Mouse (Mus musculus): Measurements from ENCODE around the gene Jade1.

Jade1 gene

DNA sequence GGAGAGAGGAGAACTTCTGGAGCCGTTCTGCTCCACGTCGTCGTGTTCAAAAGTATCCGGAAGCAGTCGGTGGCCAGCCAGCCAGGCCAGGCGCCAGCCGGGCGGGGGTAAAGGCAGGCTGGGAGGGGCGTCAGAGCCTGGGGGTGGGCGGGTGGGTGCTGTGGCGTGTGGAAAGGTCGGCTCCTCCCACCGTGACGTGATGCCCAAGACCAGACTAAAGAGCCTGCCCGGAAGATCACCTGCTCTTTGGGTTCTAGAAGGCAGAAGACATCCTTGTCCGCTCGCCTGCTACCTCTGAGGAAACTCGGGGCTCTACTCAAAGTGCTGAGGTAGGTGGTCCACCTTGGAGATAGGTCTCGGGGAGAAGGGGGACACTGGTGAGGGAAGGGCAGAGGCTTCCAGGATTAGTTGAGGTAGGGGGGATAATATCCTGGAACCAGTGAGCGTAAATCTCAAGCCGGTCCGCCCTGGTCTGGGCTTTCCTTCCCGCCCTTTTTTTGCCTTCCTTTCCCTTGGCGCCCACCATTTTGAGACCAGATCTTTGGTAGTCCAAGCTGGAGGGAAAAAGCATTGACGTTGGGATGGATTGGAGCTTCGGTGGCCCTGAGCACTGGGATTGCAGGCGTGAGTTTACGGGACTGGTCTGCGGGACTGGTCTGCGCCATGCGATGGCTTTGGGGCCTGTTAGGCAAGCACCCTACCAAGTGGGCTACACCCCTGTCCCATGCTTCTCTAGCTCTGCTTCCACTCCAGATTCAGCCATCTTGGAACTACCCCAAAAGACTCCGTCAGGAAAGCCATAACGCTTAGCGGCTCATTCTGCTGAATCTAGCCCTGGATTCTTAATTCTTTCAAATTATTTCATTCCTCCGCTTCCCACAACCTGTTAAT is at the start of gene Jade1:
Gene Jade1, plus strand, starts transcription at position 241 of the 891 bp plus-strand sequence.
- DNase-seq, result no peak

DNA sequence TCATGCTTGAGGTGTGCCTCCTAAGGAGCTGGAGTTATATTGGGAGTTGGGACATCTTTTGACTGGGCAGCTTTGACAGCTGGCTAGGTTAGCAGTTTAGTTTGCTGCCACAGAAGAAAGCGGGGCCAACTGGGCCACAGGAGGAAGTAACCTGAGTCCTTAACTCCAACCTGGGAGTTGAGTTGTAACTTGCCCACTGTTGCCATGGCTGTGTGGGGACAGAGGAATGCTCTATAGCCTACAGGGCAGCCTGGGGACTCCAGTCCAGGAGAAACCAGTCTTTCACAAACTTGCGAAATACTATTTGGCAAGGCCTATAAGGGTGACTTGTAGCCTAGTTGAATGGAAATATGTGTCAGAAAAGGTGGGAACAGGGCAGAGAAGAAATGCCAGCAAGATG is 46.1 kb upstream of the Jade1 start:
- DNase-seq, result no peak

DNA sequence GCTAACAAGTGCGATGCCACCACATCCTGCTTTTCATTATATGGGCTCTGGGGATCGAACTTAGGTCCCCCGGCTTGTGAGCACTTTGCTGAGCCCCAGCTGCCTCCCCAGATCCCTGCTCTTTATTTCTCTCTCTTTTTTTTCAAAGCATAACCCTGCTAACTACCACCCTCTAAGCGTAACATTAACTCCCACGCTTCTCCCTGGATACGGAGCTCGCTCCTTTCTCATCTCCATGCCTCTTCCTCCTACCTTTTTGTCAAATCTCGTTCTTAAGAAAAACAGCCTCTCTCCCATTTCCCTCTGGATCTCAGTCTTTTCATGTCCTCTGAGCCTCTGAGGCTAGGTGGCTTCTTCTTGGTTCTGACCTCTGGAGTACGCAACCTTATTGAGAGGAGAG is 45.3 kb upstream of the Jade1 start:
- no peak for DNase-seq

DNA sequence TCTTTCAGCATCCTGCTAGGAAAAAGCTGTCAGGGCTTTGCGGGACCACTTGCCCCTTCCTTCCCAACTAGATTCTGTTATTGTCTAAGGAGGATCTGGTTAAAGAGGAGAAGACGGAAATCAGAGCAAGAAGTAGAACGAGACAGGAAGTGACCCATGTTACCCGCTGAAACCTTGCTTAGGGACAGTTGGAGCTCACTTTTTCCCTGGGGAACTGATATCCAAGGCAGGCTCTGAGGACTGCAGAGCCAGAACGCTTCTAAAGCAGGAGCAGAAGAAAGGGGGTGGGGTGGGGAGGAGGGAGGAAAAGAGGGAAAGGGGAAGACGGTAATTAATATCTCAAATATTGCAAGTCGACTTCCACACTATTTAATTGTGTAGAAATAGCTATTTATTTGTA is 44.8 kb upstream of the Jade1 start:
- DNase-seq, result no peak

DNA sequence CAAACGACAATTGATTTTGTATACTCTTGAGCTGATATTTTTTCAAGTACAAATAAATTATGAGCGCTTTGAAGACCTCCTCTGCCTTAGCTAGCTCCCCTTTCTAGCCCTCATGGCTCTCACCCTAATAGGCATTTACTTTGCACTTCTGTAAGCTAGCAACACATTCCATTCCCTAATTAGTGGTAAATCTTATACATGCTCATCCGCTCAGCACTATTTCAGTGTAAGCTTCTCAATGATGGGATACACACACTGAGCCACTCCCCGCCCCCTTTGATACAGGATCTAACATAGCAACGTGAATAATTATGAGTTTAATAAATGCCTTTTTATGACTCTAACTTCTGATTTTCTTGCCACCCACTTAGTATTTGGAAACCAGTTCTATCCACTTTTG is 41.5 kb upstream of the Jade1 start:
- DNase-seq, result no peak

DNA sequence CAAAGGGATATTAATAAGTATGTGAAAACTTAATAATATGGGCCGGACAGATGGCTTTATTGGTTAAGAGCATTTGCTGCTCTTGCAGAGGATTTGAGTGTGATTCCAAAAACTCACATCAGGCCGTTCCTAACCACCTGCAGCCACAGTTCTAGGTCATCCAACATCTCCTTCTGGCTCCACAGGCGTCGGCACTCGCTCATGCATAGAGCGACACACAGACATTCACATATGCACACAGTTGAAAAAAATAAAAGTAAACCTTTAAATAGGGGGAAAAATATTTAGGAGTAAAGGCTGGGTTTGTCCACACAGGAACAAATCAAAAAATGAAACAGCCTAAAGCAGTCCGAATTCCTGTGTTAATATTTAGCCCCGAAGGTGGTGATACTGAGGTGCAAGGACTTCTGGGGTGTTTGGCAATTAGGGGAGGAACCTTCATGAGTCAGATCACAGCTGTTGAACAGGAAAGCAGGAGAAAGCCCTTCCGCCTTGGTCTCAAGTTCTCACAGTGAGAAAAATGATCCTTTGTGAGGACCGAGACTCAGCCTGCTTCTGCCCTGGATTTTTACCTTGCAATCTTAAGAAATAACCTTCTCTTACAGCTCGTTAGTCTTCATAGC is 40.7 kb upstream of the Jade1 start:
- no peak for DNase-seq

DNA sequence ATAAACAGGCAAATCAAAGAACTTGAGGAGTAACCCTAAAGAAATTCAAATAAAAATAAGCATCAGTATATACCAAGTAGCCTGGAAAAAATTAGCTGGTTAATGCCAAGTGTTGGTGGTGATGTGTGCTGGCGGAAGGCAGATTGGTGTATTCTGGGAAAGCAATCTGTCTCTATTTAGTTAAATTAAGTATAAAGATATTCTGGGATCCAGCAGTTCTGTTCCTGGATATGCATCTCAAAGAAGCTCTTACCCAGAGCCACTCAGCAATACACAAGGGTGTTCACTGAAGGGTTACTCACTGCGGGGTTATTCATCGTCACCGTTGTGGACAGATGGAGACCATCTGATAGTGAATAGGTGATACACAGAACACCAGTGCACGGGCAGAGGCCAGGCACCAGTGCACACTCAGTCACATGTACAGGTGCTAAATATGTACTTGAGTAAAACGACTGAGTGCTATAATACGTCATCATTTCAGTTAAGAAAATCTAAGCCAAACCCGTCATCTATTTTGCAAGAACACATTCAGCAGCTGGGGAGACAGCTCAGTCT is 38.5 kb upstream of the Jade1 start:
- no peak for DNase-seq

DNA sequence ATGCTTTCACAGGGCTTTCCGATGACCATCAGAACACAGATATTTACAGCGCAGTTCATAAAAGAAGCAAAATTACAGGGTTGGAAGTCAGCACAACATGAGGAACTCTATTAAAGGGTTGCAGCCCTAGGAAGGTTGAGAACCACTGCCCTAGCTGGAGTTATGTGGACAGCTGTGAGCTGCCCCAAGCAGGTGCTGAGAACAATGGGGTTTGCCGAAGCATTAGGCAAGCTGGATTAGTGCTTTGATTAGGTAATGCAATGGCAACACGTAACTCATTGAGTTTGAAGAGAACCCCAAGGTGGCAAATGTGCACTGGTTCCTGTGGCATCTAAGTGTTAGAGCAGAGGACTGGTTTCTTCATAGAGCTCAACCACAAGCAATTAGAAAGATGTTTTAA is 34.6 kb upstream of the Jade1 start:
- DNase-seq, result no peak

DNA sequence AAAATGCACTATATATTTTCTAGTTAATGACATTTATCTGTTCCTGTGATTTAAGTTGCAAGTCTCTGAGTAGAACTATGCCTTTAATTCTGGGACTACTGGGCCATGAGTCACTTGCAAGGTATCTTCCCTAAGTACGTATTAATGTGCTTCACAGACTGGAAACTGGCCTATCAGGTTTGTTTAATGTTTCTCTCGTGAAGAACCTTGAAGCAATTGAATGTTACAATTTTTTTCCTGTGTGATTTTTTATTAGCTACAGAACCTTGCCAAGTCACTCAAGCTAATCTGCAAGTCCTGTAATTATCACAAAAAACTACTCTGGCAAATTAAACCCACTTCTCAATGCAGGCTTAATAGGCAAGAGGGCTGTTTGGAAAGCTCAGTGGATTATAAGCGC is 33.8 kb upstream of the Jade1 start:
- DNase-seq, result no peak

DNA sequence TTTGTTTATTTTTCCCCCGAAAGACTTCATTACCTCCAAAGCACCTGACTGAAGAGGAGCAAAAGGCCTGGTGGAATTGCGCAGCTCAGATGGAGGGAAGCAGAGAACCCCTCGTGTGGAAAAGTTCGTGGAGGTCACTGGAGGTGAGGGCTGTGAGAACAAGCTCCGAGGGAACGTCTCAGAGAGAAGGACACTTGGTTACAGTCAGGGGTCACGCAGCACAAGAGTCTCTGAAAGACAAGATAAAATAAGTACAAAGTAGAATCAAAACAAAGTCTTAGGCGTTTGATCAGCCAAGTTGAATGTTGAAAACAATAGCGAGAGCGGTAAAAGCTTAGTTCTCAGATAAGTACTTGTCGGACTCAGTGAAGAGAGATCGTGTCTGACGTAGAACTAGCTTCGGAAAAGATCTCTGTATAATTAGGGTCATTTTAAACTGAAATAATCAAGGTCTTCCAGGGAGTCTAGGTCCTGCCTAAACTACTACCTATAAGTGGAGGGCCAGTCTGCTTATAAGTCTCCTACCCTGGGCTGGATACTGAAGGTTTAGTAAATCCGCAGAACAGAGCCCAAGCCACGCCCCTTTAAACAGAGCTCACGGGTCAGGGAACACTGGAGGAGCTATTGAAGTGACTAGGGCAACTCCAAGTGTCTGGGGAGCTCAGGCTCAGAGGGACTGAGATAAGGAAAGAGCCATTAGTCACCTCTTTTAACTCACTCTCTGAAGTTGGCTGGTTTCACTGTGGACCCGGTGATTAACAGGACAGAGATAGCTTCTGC is 33.1 kb upstream of the Jade1 start:
- DNase-seq, result no peak

DNA sequence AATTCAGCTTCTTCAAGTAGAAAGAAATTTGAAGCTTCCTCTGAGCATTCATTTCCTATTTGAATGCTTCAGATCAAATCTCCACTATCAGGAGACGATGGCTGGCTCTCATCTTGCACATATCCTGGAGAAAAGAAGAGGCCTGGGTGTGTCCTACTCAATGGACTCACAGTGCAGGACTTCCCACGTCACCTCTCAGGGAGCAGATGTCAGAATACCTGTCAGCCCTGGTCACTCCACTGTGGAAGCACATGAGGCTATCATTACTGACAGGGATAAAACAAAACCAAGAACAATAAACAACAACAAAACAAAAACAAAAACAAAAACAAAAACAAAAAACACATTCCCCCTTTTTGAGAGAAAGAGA is 32.5 kb upstream of the Jade1 start:
- no peak for DNase-seq

DNA sequence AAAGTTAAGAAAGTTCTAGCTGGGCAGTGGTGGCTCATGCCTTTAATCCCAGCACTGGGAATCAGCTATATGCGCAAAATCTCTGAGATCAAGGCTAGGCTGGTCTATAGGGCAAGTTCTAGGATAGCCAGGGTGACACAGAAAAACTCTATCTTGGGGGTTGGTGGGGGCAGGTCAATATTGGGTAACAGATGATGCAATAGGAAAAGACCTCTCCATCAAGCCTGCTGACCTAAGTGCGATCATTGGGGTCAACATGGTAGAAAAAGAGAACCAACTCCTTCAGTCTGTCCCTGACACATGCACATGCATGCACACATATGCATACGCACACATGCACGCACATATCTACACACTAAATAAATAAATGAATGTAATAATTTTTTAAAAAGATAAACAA is 32.1 kb upstream of the Jade1 start:
- no peak for DNase-seq

DNA sequence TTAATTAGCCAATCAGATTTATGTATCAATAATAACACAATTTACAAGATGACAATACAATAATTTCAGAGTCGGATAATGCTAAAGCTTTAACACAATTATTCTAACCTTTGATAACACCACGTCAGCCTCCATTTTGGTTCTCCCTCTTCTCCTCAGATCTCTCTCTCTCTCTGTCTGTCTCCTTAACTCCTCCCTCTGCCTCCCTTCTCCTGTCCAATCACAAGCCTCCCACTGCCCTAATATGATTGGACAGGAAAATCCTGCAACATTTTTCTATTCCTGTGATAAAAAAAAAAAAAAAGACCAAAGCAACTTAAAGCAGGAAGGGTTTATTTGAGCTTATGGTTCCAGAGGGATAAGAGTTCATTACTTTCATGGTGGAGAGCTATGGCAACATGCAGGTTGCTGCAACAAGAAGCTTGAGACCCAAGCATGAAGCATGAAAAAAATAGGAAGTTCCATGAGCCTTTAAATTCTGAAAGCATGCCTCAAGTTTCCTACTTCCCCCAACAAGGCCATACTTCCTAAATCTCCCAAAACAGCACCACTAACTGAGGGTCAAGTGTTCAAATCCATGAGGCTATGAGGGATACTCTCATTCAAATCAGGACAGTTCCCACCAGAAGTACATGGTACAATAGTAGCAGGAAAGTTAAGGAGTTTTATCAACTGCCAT is 27.1 kb upstream of the Jade1 start:
- no peak for DNase-seq

DNA sequence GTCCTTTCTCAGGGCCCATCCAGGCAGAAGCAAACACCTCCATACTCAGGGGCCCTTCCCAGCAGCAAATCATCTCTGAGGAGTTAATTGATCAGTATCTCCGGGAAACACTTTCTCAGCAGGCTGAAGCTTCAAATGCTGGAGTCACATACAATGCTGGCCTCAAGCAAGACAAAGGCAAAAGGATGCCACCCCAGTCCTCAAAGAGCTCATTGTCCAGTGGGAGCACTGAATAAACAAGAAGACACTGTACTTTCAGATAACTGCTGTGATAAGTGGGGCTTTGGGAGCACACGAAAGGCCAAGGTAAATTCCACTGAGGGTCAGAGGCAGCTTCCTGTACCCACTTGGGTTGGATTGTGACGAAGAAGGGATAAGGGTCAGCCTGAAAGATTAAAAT is 25.4 kb upstream of the Jade1 start:
- no peak for DNase-seq

DNA sequence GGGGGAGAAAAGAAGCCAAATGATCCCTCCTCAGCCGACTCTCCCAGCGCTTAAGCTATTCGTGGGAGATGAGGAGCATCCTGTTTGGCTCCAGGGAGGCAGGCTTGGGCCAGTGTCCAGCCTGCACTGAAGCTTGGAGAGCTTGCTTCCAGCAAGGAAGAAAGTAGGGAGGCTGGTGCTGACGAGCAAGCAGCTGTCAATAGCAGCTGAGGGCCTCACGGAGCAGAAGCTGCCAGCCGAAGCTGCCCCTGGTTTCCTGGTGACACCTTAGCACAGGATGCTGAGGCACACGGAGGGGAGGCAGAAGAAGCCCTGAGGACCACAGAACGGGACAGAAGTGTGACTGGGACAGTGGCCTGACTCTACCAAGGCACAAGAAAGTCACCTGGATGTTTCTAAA is 24.0 kb upstream of the Jade1 start:
- no peak for DNase-seq

DNA sequence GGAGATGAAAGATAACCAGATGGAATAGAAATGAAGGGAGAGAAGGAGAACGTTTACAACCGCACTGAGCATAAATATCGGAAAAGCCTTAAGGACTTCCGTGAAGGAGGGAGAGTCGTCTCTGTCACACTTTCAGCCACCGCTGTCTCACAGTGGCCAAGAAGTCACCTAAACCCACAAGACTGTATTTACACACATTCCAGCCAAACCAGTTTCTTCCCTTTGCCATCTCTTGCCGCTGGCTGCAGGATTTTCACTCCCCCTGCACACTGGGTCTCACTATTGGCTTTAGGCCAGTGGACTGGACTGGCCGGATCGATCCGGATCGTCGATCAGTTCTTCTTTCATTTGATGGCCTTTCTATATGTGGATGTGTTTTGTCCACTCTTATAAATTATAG is 23.4 kb upstream of the Jade1 start:
- no peak for DNase-seq

DNA sequence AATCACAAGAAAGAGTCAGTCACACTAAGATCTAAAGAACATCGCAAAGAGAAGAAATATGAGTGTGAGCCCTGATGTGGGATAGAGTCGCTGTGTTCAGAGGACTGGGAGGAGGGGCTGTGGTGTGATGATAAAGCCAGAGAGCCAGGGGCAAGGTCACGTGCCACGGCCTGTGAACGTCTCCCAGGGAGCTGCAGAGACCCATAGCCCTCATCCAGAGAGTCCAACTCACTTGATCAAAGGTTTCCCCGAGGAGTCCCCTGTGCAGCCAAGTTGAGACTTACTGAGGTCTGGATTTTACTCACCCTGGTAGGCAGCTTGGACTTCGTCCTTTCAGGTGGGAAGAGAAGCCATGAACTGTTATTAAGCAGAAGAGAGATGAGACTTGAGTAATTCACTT is 21.9 kb upstream of the Jade1 start:
- no peak for DNase-seq

DNA sequence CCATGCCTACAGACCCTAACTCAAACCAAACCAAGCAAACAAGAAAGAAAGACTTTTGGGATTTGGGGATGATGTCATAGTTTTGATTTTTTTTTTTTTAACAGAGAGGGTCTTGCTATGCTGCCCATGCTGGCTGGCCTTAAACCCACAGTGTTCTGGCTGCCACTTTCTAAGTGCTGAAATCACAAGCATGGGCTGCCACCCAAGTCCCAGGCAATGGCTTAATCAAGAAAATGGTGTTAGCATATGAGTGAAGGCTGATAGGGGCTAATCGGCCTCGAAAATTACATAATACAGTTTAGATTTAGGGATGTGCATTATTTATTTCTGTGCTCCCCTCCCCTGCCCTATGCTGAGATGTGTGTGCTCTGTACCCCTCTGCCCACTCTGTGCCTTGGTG is 17.6 kb upstream of the Jade1 start:
- DNase-seq, result no peak

DNA sequence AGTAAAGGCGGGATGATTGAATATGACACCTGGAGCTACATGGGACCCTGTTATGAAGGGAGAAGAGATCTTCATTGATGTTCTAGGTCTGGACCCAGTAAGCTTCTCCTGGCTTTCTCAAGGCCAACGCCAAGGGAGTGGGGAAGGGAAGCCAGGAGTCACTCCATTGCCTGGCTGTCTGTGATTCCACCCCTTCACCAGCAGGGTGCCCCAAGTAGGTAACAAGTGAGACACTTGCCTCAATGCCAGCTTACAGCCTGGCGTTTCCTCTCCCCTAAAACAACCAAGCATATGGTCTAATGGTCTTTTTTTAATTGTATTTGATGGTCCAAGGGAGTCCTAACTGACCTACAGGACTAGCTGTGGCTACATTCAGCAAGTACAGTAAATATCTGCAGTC is 14.2 kb upstream of the Jade1 start:
- DNase-seq, result no peak

DNA sequence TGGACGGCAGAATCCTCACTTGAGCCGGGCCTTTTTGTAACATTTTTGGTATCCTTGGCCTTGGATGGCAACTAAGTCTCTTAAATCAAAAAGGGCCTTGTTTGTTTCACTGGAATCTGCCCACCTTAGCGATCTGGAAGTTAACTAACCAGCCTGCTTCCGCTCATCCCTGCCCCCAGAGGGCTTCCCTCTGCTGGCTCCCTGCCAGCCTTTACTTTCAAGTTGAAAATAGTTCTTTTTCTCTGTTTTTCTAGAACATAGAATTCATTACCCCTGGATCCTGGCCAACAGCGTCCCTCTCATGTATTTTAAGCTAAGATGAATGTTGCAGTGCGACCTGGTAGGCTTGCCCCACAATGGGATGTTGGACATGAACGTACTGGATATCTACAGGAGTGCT is 11.1 kb upstream of the Jade1 start:
- DNase-seq, result no peak

DNA sequence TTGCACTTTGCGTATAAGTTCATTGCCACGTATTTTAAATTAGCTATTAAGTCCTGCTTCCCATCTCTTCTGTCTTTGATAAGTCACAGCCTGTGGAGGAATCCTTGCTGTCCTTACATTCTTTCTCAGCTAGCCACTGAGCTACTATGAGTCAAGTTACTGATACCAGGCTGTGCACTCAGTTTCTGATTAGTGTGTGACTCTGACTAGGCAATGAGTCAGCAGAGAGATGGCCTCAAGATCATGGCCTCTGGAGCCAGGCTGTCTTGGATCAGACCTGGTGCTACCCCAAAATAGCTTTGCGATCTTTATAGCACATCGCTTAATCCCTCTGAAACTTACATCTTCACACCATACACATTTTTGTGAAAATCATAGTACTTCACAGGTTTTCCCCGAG is 8.2 kb upstream of the Jade1 start:
- DNase-seq, result no peak

DNA sequence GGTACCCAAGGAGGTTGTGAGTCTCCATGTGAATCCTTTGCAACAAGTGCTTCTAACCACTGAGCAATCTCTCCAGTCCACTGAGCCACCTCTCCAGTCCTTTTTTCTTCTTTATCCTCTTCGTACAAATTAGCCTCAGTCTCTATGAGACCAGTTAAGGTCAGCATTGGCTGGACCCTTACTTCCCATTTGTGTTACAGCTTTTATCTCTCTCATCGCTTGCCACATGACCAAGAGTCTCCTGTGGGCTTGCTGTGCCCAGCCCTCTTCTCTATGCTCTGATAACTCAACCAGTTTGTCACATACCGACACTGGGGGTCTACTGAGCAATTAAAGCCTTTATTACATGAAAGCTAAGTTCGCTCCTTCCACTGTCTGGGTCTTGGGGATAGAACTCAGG is 7.3 kb upstream of the Jade1 start:
- no peak for DNase-seq

DNA sequence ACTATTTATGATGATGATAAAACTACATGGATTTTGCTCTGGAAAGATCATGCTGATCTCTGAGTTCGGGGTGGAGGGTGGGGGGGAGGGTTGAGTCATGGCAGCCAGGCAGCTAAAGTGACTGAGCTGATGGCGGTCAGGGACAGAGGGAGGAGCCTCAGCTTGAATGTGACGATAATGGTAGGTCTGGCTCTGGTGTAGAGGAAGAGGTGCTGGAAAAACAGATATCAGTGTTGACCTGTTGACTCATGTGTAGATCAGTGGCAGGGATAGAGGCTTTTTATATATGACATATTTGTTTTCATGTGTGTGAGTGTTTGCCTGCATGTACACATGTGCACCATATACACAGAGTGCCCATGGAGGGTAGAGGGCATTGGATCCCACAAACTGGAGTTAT is 3.9 kb upstream of the Jade1 start:
- DNase-seq, result no peak
